Mouse (Mus musculus) embryonic facial prominence, embryonic 12.5 days (tissue): ENCODE measurements around the gene Inca1. TPM values are rescaled to one million over a fixed set of nuclear protein-coding genes. Genes with fewer than 3 reads are reported as not detected.

Experiments
- ATAC-seq: fragments of 200-750 bp; cut with Nextera tagmentation; 2 replicates; pipeline ENCODE4 v1.8.0; 2017; ENCODE audit not compliant: insufficient number of reproducible peaks, insufficient read depth, low FRiP score, low TSS enrichment
- H3K27ac ChIP-seq: fragments of 300-500 bp; sonication (generic); 2 replicates; pipeline ENCODE4 v1.5.1; 2016; ENCODE audit warnings: mild to moderate bottlenecking
- H3K27me3 ChIP-seq: fragments of 300-500 bp; sonication (generic); 2 replicates; pipeline ENCODE4 v1.6.1; 2016; ENCODE audit warnings: mild to moderate bottlenecking, moderate library complexity
- H3K36me3 ChIP-seq: fragments of 300-500 bp; sonication (generic); 2 replicates; pipeline ENCODE4 v1.6.1; 2016; ENCODE audit warnings: mild to moderate bottlenecking
- H3K4me1 ChIP-seq: fragments of 300-500 bp; sonication (generic); 2 replicates; pipeline ENCODE4 v1.6.1; 2016
- H3K4me2 ChIP-seq: fragments of 300-500 bp; sonication (generic); replicated peaks from 2 replicates; pipeline ENCODE4 v1.6.1; 2016; ENCODE audit warnings: mild to moderate bottlenecking, moderate library complexity
- H3K4me3 ChIP-seq: fragments of 300-500 bp; sonication (generic); 2 replicates; pipeline ENCODE4 v1.5.1; 2016; ENCODE audit warnings: mild to moderate bottlenecking
- H3K9ac ChIP-seq: fragments of 300-500 bp; sonication (generic); 2 replicates; pipeline ENCODE4 v1.6.1; 2016; ENCODE audit warnings: mild to moderate bottlenecking, moderate library complexity
- H3K9me3 ChIP-seq: fragments of 300-500 bp; sonication (generic); 2 replicates; pipeline ENCODE4 v1.6.1; 2016; ENCODE audit warnings: mild to moderate bottlenecking, moderate library complexity
- WGBS: fragments of 180-500 bp; shearing (Covaris S2); methylation state at CpG from one replicate; pipeline ENCODE4 v1.1.7; 2016; 5-methylcytosine and 5-hydroxymethylcytosine counted together
- polyA plus RNA-seq: library from polyadenylated mRNA; unstranded; fragments of >200 nt; fragmentation: Nextera tagmentation; extraction: Ambion mirVana; gene quantifications from 2 replicates; pipeline ENCODE4 v1.2.1, GENCODE M21; 2016

The Inca1 gene
- polyA plus RNA-seq, 1 experiment from 2014 or later, result 1.6 TPM

GRCm38 (mm10) chr11:70654923-70655570 lies 44.9 kb downstream of the Inca1 start:
- peak overlapping the region; percentile 99 for H3K27ac ChIP-seq
- H3K9me3 ChIP-seq, result no peaks in the 10 kb centered on the region
- H3K9ac ChIP-seq, result peak overlapping the region; percentile 98
- no peaks in the 10 kb centered on the region for H3K27me3 ChIP-seq
- H3K4me3 ChIP-seq, result peak overlapping the region; percentile 99
- ATAC-seq, result peak; percentile 29; the same call in 1 of the 2 replicates
- H3K36me3 ChIP-seq, result peaks cover 26% of the 10 kb centered on the region
- H3K4me1 ChIP-seq, result peaks cover 50% of the 10 kb centered on the region
- under 1% methylated on average over 44 of the region's 48 CpGs for WGBS
- H3K4me2 ChIP-seq, result peak overlapping the region; percentile 97

- H3K36me3 ChIP-seq, result peaks cover 32% of the 10 kb centered on the region
- peak within 1 kb of the TSS; percentile 98 for H3K9ac ChIP-seq
- peak within 1 kb of the TSS; percentile 97 for H3K4me2 ChIP-seq
- peaks cover 50% of the 10 kb centered on the region for H3K4me1 ChIP-seq
- 0 out of 2 replicates have a peak, but pooled peaks have one; percentile 12 for ATAC-seq
- peak within 1 kb of the TSS; percentile 99 for H3K27ac ChIP-seq
- H3K27me3 ChIP-seq, result no peaks in the 10 kb centered on the region
- H3K9me3 ChIP-seq, result no peaks in the 10 kb centered on the region
- peak within 1 kb of the TSS; percentile 99 for H3K4me3 ChIP-seq
- WGBS, result under 1% methylated on average over 61 of the region's 61 CpGs
Observed at GRCm38 (mm10) chr11:70654198-70654922, 45.6 kb downstream of the Inca1 start, which contains the start of gene Pfn1. TSS of gene Pfn1 (minus strand) at chr11:70654644.

- H3K36me3 ChIP-seq, result peaks cover 40% of the 10 kb centered on the region
- H3K4me2 ChIP-seq, result peak overlapping the region; percentile 97
- H3K9ac ChIP-seq, result peak overlapping the region; percentile 98
- H3K4me3 ChIP-seq, result peak overlapping the region; percentile 99
- H3K27ac ChIP-seq, result peak overlapping the region; percentile 99
- H3K9me3 ChIP-seq, result no peaks in the 10 kb centered on the region
- under 1% methylated on average over 45 of the region's 63 CpGs for WGBS
- H3K4me1 ChIP-seq, result peaks cover 53% of the 10 kb centered on the region
- no peaks in the 10 kb centered on the region for H3K27me3 ChIP-seq
- ATAC-seq, result peak; percentile 28
Observed at GRCm38 (mm10) chr11:70653345-70654197, 46.4 kb downstream of the Inca1 start.

- H3K36me3 ChIP-seq, result peaks cover 43% of the 10 kb centered on the region
- 43% methylated on average over 6 of the region's 6 CpGs for WGBS
- peaks cover 53% of the 10 kb centered on the region for H3K4me1 ChIP-seq
Observed at GRCm38 (mm10) chr11:70652884-70653344, 47.0 kb downstream of the Inca1 start.

GRCm38 (mm10) chr11:70652029-70652883 lies 47.7 kb downstream of the Inca1 start:
- no peak for ATAC-seq
- Histone ChIP-seq H3K4me1 (peaks cover 46% of the 10 kb centered on the region), H3K4me2 (peak overlapping the region; percentile 97), H3K27ac (peak overlapping the region; percentile 99), H3K9me3 (no peaks in the 10 kb centered on the region), H3K36me3 (peaks cover 43% of the 10 kb centered on the region), H3K27me3 (no peaks in the 10 kb centered on the region), H3K9ac (peak overlapping the region; percentile 98), H3K4me3 (peak overlapping the region; percentile 99)
- WGBS, result 46% methylated on average over 12 of the region's 12 CpGs

More at GRCm38 (mm10) chr11:70652884-70653344, 47.0 kb downstream of the Inca1 start:
- no peak for ATAC-seq
- Histone ChIP-seq H3K9me3 (no peaks in the 10 kb centered on the region), H3K4me3 (peak overlapping the region; percentile 99), H3K27ac (peak overlapping the region; percentile 99), H3K27me3 (no peaks in the 10 kb centered on the region), H3K9ac (peak overlapping the region; percentile 98), H3K4me2 (peak overlapping the region; percentile 97)

DNA sequence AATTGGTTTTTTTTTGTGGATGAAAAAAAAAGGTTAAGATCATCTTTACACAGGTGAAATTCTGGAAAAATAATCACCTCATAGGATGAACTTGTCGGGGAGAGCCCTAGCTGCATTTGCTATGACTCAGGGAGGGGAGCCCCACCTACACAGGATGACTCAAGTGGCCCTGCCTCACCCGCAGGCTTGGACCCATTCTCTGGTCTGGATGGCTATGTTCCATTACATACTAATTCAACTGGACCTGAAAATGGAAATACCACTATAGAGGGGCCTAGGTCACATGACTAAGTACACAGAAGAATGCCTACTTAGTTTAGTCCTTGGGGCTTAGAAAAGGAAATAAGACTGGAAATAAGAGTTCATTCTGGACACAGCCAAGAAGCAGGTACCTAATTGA lies 48.6 kb downstream of the Inca1 start:
- Histone ChIP-seq H3K4me1 (peaks cover 37% of the 10 kb centered on the region), H3K27me3 (no peaks in the 10 kb centered on the region), H3K4me2 (peak overlapping the region; percentile 97; the same call in 1 of the 2 replicates), H3K36me3 (peaks cover 43% of the 10 kb centered on the region), H3K27ac (no peak overlapping the region), H3K4me3 (no peak overlapping the region), H3K9me3 (no peaks in the 10 kb centered on the region), H3K9ac (no peak overlapping the region)
- WGBS, result 68% methylated on average over 2 of the region's 2 CpGs
- ATAC-seq, result no peak

- 81% methylated on average over 12 of the region's 12 CpGs for WGBS
- H3K4me1 ChIP-seq, result peaks cover 36% of the 10 kb centered on the region
- H3K27me3 ChIP-seq, result no peaks in the 10 kb centered on the region
- H3K9ac ChIP-seq, result no peak overlapping the region
- H3K36me3 ChIP-seq, result peaks cover 45% of the 10 kb centered on the region
- no peak for ATAC-seq
- H3K4me3 ChIP-seq, result no peak overlapping the region
- H3K9me3 ChIP-seq, result no peaks in the 10 kb centered on the region
- H3K4me2 ChIP-seq, result no peak overlapping the region
- H3K27ac ChIP-seq, result 0 out of 2 replicates have a peak overlapping the region, but pooled peaks have one; percentile 38
Observed at GRCm38 (mm10) chr11:70650322-70651175, 49.4 kb downstream of the Inca1 start.

DNA sequence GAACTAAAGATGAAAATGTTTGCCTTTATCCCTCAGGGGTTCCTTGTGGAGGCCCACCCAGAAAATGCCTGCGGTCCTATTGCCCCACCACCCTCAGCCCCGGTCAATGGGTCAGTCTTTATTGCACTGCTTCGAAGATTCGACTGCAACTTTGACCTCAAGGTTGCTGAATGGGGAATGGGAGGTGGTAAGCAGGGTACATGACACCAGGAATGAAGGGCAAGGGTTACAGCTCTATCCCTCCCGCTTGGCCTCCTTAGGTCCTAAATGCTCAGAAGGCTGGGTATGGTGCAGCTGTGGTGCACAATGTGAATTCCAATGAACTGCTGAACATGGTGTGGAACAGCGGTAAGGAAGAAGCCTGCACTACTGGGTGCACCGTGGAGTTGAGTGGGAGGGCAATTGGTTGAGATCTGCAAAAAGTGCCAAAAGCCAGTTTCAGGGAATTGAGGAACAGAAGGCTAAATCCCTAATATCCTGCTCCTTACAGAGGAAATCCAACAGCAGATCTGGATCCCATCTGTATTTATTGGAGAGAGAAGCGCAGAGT lies 50.7 kb downstream of the Inca1 start:
- Histone ChIP-seq H3K27ac (no peak overlapping the region), H3K4me1 (peaks cover 41% of the 10 kb centered on the region), H3K36me3 (peaks cover 58% of the 10 kb centered on the region), H3K27me3 (no peaks in the 10 kb centered on the region), H3K4me2 (0 out of 2 replicates have a peak overlapping the region, but pooled peaks have one; percentile 98), H3K9me3 (no peaks in the 10 kb centered on the region), H3K4me3 (0 out of 2 replicates have a peak overlapping the region, but pooled peaks have one; percentile 12), H3K9ac (no peak overlapping the region)
- no peak for ATAC-seq
- 81% methylated on average over 8 of the region's 8 CpGs for WGBS

- Histone ChIP-seq H3K36me3 (peaks cover 63% of the 10 kb centered on the region), H3K4me3 (peak overlapping the region; percentile 81), H3K4me2 (peak overlapping the region; percentile 98), H3K9ac (0 out of 2 replicates have a peak overlapping the region, but pooled peaks have one; percentile 84), H3K4me1 (peaks cover 41% of the 10 kb centered on the region), H3K27ac (no peak overlapping the region), H3K9me3 (no peaks in the 10 kb centered on the region), H3K27me3 (no peaks in the 10 kb centered on the region)
- ATAC-seq, result no peak
- WGBS, result 83% methylated on average over 4 of the region's 4 CpGs
Observed at GRCm38 (mm10) chr11:70648512-70648911, 51.4 kb downstream of the Inca1 start.
